ENCODE assay signal across 8 mouse cellular contexts in the genomic region with DNA sequence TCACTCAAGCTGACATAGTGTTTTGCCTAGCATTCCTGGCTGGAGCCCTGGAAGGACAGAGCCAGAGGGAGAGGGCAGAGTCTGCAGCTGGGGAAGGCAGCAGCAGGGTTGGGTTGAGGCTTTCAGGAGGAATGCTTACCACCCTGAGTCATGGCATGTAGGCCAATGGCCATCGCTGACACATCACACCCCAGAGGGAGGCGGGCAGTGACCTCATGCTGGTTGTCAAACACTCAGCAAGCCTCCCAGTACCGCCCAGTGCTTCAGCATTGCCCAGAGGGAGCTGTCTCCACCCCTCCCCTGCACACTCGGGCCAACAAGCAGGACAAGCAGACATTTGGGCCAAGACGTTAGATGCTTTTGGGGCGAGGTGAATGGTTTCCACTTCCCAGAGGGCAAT. TPM values are rescaled to one million over a fixed set of nuclear protein-coding genes. Genes with fewer than 3 reads are reported as not detected.
DNase-seq lines count a peak whose midpoint lies in the region; ATAC-seq and TF ChIP-seq lines count a peak whose summit lies in the region.

No protein-coding gene starts in this region.

- peak; percentile 84 for DNase-seq in ovary, adult 18-20 months (ENCODE audit: low spot score)
- no peak for DNase-seq in ovary, postnatal 10 days (ENCODE audit: low spot score)
- DNase-seq in limb, embryonic 14.5 days (ENCODE audit: low spot score): peak; percentile 43
- peak; percentile 73 for DNase-seq in urinary bladder, postnatal 25 days (ENCODE audit: low spot score)
- DNase-seq in c-Kit-positive CD71-positive TER-119-positive erythroid progenitor cells, embryonic 14.5 days (ENCODE audit: low spot score): no peak
- no peak for DNase-seq in layer of hippocampus, postnatal 36 days
- no peak for DNase-seq in retina, postnatal 1 day

- no peak overlapping the region for H3K4me3 ChIP-seq in heart, embryonic 16.5 days (ENCODE audit: low read length)
- no peak overlapping the region for H3K4me3 ChIP-seq in limb, embryonic 14.5 days (replicated peaks; ENCODE audit: low read length)

- no peak overlapping the region for H3K4me2 ChIP-seq in heart, embryonic 16.5 days (ENCODE audit: low read depth, low read length)
- no peak overlapping the region for H3K4me2 ChIP-seq in limb, embryonic 14.5 days (replicated peaks; ENCODE audit: low read depth, low read length, severe bottlenecking)

- no peaks in the 10 kb centered on the region for H3K9me3 ChIP-seq in heart, embryonic 16.5 days (replicated peaks; ENCODE audit: control insufficient read depth, low read length)
- H3K9me3 ChIP-seq in limb, embryonic 14.5 days (ENCODE audit: control insufficient read depth, low read length): no peaks in the 10 kb centered on the region

- no peaks in the 10 kb centered on the region; the same call in 1 of the 2 replicates for H3K27me3 ChIP-seq in heart, embryonic 16.5 days (ENCODE audit: control insufficient read depth, insufficient read depth, low read length)
- no peaks in the 10 kb centered on the region for H3K27me3 ChIP-seq in limb, embryonic 14.5 days (ENCODE audit: control insufficient read depth, insufficient read depth, low read length)

- ATAC-seq in heart, embryonic 16.5 days (replicated peaks; ENCODE audit: extremely low read depth, insufficient read depth, low FRiP score): peak; percentile 79
- peak; percentile 31; the same call in 1 of the 2 replicates for ATAC-seq in limb, embryonic 14.5 days (ENCODE audit: low FRiP score, low read depth)

- no peak for TF ChIP-seq POLR2A in limb, embryonic 14.5 days (IDR thresholded peaks at IDR 0.05; ENCODE audit: borderline replicate concordance, extremely low read depth, insufficient read depth, insufficient read length)

- 16% methylated on average over 6 of the region's 6 CpGs for WGBS in heart, embryonic 16.5 days
- WGBS in limb, embryonic 14.5 days: 21% methylated on average over 6 of the region's 6 CpGs

- H3K4me1 ChIP-seq in heart, embryonic 16.5 days (ENCODE audit: control insufficient read depth, insufficient read depth, low read length): peaks cover 3% of the 10 kb centered on the region; the same call in 1 of the 2 replicates
- H3K4me1 ChIP-seq in limb, embryonic 14.5 days (ENCODE audit: control insufficient read depth, insufficient read depth, low read length): peaks cover 24% of the 10 kb centered on the region

- H3K27ac ChIP-seq in heart, embryonic 16.5 days (ENCODE audit: low read length): no peak overlapping the region; the same call in 1 of the 2 replicates
- H3K27ac ChIP-seq in limb, embryonic 14.5 days (replicated peaks; ENCODE audit: low read depth, low read length): peak overlapping the region; percentile 9

- no peak overlapping the region for H3K9ac ChIP-seq in heart, embryonic 16.5 days (ENCODE audit: low read length)
- H3K9ac ChIP-seq in limb, embryonic 14.5 days (ENCODE audit: low read depth, low read length, severe bottlenecking): no peak overlapping the region

- no peaks in the 10 kb centered on the region for H3K36me3 ChIP-seq in heart, embryonic 16.5 days (ENCODE audit: control insufficient read depth, insufficient read depth)
- H3K36me3 ChIP-seq in limb, embryonic 14.5 days (ENCODE audit: control insufficient read depth, insufficient read depth, low read length): no peaks in the 10 kb centered on the region

RNA-seq across cellular contexts. Expression of a gene that starts 46.5 kb away (rescaled TPM):
- polyA plus RNA-seq in heart, embryonic 16.5 days (2015; fragmentation: Nextera tagmentation; extraction: Ambion mirVana): 6.5 TPM in 2 replicates
- 7.7 and 8.2 TPM in 2 replicates for polyA plus RNA-seq in limb, embryonic 14.5 days (2012; rRNA removed)
- polyA plus RNA-seq in limb, embryonic 14.5 days (2014; fragmentation: Nextera tagmentation; extraction: Ambion mirVana): 10.8 and 11.8 TPM in 2 replicates
- total RNA-seq in layer of hippocampus, postnatal 36 days (2021): 10 to 100 TPM; 33.0 to 36.4 TPM

Comparison
In these comparisons a context has a peak if more than half of its experiments do, and no peak if none do; other contexts are left out.
1. DNase-seq: peak in ovary, adult 18-20 months (single experiment), limb, embryonic 14.5 days (single experiment) and urinary bladder, postnatal 25 days (single experiment); none in ovary, postnatal 10 days (single experiment), c-Kit-positive CD71-positive TER-119-positive erythroid progenitor cells, embryonic 14.5 days (single experiment), layer of hippocampus, postnatal 36 days (0 of 2) and retina, postnatal 1 day (single experiment).